Mouse (Mus musculus) thymus, adult 2 months (tissue): ENCODE results near the gene Boc.

Source experiments
- CTCF ChIP-seq: fragments of 200-500 bp; IDR thresholded peaks from 2 replicates; pipeline ENCODE4 v1.5.1; 2012; ENCODE audit warnings: mild to moderate bottlenecking, control low read depth, low read length, moderate library complexity, borderline replicate concordance; ENCODE audit not compliant: control insufficient read depth, poor library complexity, insufficient read depth; ENCODE audit errors: extremely low read depth
- POLR2A ChIP-seq: fragments of 200-500 bp; IDR thresholded peaks from 2 replicates; pipeline ENCODE4 v1.6.1; 2012; ENCODE audit warnings: mild to moderate bottlenecking, low read length, control low read depth, moderate library complexity; ENCODE audit not compliant: control insufficient read depth, poor library complexity, insufficient read depth; ENCODE audit errors: extremely low read depth

- TF ChIP-seq POLR2A (no peak), CTCF (no peak)
These were observed 51.4 kb downstream of the Boc start for GRCm38 (mm10) chr16:44507027-44507929.
